Mouse (Mus musculus) megakaryocyte progenitor cell, adult 5-6 weeks (primary cell): ENCODE results near the gene Slc25a19. TPM values are rescaled to one million over a fixed set of nuclear protein-coding genes. Genes with fewer than 3 reads are reported as not detected.

Experiments
- ATAC-seq: replicated peaks from 2 replicates; pipeline ENCODE4 v1.8.0; 2016; ENCODE audit warnings: mild to moderate bottlenecking, moderate TSS enrichment, inconsistent platforms; ENCODE audit not compliant: poor library complexity
- total RNA-seq, 2 experiments: library from RNA; stranded (forward) in 1 of 2; stranded (reverse) in 1 of 2; fragments of 157-497, 149-512 nt in 1 of 2; fragments of 200-1000 nt in 1 of 2; gene quantifications; 2 replicates each; pipeline versions ENCODE4 v1.2.3 to v1.2.4; 2015 to 2017

The Slc25a19 gene
- total RNA-seq, 2 experiments from 2014 or later = 8.7 to 18.2 TPM

- no peak for ATAC-seq
Measured at GRCm38 (mm10) chr11:115619949-115620348, 8.1 kb downstream of the Slc25a19 start.

DNA sequence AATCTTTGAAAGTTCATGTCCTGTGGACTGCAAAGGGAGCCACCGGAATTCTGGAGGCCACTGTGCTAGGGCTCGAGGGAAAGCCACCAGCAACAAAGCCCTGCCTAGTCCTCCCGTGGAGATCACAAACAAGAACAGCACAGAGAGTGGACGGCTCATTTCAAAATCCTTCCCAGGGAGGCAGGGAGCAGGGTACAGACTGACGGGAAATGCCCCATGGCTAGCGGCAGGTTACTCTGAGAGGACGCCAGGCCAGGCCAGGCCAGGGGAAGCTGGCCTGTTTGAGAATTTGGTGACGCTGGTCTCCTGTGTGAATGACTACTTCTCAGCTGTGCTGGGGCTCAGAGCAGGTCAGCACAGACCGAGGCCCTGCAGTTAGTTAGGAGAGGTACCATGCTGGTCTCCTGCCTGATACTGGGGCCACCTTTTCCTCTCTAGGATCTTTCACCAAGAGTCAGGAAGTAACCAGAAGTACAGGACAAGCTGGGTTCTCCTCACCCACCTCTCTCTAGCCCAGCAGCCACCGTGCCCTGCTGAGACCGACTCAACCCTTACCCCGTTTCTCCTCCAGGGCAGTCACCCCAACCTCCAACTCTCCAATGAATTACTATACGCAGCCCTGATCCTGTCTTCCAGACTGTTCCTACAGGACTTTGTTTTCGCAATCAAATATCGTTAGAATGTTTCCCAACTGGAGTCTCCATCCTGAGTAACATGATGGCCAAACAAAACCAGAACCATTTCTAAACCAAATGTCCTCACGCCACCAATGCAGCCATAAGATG lies 9.2 kb downstream of the Slc25a19 start:
- no peak for ATAC-seq

DNA sequence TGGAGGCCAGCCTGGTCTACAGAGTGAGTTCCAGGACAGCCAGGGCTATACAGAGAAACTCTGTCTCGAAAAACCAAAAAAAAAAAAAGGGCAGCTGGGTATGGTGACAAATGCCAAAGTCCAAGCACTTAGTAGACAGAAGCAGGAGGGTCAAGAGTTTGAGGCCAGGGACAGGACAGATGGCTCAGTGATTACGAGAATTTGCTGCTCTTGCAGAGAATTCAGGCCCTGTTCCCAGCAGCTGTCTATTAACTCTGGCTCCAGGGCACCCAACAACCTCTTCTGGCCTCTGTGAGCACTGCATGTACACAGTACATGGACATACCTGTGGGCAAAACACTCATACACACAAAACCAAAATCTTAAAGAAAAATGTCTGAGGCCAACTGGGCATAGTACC lies 10.1 kb downstream of the Slc25a19 start:
- ATAC-seq = no peak

DNA sequence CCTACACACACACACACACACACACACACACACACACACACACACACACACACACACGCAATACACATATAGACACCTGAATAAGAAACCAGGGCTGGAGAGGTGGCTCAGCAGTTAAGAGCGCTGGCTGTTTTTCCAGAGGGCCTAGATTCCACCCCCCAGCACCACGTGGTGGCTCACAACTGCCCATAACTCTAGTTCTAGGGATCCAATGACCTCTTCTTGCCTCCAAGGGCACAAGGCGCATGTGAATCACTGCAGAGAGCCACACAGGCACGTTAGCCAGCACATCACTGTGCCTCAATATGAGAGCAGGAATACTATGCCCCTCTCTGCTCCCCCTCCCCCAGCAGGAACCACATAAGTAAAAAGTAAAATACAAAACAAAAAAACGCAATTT lies 11.2 kb downstream of the Slc25a19 start:
- ATAC-seq = no peak

GRCm38 (mm10) chr11:115616371-115616770 lies 11.7 kb downstream of the Slc25a19 start:
- ATAC-seq = no peak

- no peak for ATAC-seq
Measured at GRCm38 (mm10) chr11:115615875-115616274, 12.2 kb downstream of the Slc25a19 start.

GRCm38 (mm10) chr11:115615108-115615825 lies 12.8 kb downstream of the Slc25a19 start:
- no peak for ATAC-seq

GRCm38 (mm10) chr11:115614346-115615107 lies 13.6 kb downstream of the Slc25a19 start:
- no peak for ATAC-seq

GRCm38 (mm10) chr11:115613138-115613945 lies 14.8 kb downstream of the Slc25a19 start:
- peak; percentile 43 for ATAC-seq

GRCm38 (mm10) chr11:115612410-115613137 lies 15.5 kb downstream of the Slc25a19 start, which contains the start of gene Mif4gd:
Mif4gd (minus strand) TSS chr11:115612969.
- peak; percentile 87 for ATAC-seq

DNA sequence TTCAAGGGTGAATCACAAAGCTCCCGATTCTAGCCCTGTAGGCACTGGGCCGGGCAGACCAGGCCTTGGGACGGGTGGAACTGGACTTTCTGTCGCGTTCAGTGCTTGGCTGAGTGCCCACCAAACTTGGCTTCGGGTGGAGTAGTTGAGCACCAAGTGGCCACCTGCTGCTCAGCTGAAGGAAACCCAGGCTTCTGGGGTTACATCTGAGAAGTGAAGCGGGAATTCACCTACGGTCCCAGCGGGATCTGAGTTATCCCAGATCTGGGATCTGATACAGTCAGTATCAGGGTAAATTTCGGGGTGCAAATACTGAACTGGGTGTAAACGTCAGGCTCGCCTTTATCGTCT lies 16.1 kb downstream of the Slc25a19 start:
- ATAC-seq = peak; percentile 28

DNA sequence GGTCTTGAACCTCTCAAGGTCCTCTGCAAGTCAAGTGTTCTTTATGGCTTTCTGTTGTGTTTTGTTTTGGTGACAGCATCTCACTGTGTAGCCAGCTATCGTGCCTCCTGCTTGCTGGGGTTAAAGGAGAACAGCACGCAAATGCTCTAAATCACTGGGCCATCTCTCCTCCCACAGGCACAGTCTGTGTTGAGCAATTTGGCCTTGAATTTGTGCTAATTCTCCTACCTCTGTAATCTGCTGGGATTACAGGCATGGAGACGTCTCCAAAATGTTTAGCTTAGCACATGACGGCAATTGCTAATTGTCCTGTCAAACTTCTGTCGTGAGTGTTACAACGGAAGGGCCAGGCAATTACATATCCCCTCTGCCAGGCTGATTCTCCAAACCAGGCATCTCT lies 16.9 kb downstream of the Slc25a19 start:
- no peak for ATAC-seq

DNA sequence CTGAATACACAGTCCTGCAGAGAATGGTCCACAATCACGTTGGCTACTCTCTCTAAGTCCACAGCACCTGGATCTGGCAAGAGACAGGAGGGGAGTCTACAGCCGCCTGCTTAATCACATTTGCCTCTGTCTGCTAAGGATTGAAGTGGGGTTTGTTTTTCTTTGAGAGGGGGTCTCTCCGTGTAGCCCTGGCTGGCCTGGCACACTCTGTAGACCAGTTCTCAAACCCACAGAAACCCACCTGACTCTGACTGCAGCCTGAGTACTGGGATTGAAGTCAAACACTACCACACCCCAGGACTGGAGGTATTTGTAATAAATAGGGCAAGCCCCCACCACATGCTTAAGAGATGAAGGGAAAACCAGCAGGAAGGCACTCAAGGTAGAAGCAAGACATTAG lies 18.5 kb downstream of the Slc25a19 start:
- no peak for ATAC-seq

DNA sequence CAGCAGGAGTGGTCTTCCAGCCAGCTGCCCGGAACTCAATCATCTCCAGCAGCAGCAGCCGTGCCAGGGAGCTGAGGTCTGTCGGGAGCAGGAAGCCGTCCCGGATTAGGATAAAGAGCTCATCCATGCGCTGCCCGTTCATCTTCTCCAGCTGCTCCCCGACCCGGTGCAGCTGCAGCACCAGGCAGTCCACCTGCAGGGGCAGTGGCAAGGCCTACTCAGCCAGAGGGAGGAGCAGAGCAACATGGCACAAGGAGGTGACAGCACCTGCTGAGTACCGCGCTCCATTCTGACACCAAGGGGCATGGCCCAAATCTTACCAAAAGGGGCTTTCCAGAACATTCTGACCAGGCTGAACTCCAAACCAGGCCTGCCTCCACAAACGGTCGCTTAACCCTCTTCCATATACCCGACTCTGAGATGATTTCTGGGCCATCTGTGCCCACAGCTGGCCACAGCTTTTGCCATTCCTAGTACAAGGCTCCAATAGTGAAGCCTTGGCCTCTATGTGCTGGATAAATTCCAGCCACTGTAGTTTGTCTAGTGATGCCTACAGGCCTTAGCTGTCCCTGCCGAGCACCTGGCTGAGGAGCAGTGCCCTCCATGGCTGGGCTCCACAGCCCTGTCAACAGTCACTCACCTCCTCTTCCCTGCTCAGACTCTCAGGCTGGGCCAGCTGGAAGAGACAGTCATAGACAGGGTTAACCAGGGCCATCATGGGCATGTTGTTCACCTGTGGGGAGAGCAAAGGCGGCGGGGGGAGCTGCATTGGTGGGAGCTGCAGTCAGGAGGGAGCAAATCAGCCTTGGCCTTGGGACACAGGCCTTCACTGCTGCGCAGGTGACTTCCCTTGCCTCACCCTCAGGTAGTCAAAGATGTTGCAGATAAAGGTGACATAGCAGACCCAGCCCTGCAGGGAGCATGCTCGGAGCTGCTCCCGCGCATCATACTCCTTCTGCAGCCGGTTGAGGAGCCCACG lies 19.4 kb downstream of the Slc25a19 start:
- ATAC-seq = no peak

GRCm38 (mm10) chr11:115606733-115607132 lies 21.4 kb downstream of the Slc25a19 start:
- no peak for ATAC-seq

GRCm38 (mm10) chr11:115604304-115604696 lies 23.8 kb downstream of the Slc25a19 start:
- peak; percentile 7; the same call in 1 of the 2 replicates for ATAC-seq

DNA sequence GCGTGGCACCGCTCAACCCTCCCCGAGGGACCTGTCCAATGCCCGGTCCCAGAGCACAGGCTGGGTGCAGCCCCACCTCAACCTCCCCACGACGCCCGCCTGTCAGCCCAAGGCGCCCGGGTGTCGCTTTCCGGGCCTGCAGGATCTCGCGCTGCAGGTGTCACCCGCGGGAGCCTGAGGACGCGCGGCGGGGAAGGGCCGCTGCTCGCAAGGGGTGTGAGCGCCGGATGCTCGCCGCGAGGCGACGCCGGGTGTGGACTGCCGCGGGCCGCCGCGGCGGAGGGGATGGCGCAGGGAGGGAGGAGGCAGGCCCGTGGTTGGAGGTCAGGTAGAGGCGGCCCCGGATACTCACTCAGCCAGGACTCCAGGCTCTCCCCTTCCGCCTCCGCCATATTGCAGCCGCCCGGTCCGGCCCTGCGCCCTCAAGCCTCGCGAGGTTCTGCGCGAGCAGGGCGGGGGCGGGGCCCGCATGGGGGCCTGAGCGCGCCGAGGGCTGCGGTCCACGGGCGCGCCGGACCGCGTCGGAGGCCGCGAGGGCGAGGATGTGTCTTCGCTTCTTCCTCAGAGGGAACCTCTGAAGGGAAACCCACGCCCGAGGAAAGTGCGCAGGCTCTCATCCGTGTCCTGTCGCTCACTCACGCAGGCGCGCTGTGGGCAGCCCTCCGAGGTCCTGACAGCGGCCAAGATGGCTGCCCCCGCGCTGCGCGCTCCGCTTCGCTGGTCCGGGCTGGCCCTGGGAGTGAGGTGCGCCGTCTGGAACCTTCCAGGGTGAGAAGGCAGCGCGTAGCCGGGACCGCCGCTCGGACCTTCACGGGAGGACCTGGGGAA lies 24.4 kb downstream of the Slc25a19 start, which contains the start of the genes Mrps7 and Gga3:
Mrps7 (plus strand) TSS at position 450 of the 828 bp plus-strand sequence.
Gga3 (minus strand) TSS at position 576 of the 828 bp plus-strand sequence.
- ATAC-seq = peak; percentile 83

DNA sequence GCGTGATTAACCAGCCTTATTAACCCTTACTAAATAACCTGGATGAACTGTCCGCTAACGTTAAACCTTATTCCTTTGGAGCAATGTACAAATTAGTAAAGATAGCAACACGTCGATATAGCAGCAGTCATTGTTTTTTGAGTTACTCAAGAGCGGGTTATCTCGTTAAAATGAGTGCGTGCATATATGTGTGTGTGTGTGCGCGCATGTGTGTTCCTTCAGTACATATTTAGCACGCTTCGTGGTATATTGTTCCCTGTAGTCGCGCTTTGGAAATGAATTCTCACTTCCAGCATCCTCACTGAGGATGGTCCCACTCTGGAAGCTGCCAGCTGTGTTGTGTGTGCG lies 25.0 kb downstream of the Slc25a19 start:
- 0 out of 2 replicates have a peak, but pooled peaks have one; percentile 4 for ATAC-seq
